Mouse (Mus musculus) kidney, embryonic 15.5 days (tissue): Measurements from ENCODE around the gene Tuba4a. TPM values are rescaled to one million over a fixed set of nuclear protein-coding genes. Genes with fewer than 3 reads are reported as not detected.

Experiments used
- ATAC-seq: fragments of 200-750 bp; cut with Nextera tagmentation; replicated peaks from 2 replicates; pipeline ENCODE4 v1.8.0; 2017; ENCODE audit warnings: moderate TSS enrichment; ENCODE audit not compliant: low FRiP score
- H3K27ac ChIP-seq: fragments of 300-500 bp; sonication (generic); 2 replicates; pipeline ENCODE4 v1.5.1; 2015; ENCODE audit warnings: mild to moderate bottlenecking, inconsistent platforms
- H3K27me3 ChIP-seq: fragments of 300-500 bp; sonication (generic); 2 replicates; pipeline ENCODE4 v1.6.1; 2015; ENCODE audit warnings: inconsistent platforms
- H3K36me3 ChIP-seq: fragments of 300-500 bp; sonication (generic); 2 replicates; pipeline ENCODE4 v1.6.1; 2015; ENCODE audit warnings: inconsistent platforms
- H3K4me1 ChIP-seq: fragments of 300-500 bp; sonication (generic); 2 replicates; pipeline ENCODE4 v1.6.1; 2015; ENCODE audit warnings: inconsistent platforms
- H3K4me2 ChIP-seq: fragments of 300-500 bp; sonication (generic); 2 replicates; pipeline ENCODE4 v1.6.1; 2015; ENCODE audit warnings: moderate library complexity, mild to moderate bottlenecking, inconsistent platforms
- H3K4me3 ChIP-seq: fragments of 300-500 bp; sonication (generic); replicated peaks from 2 replicates; pipeline ENCODE4 v1.5.1; 2015; ENCODE audit warnings: mild to moderate bottlenecking, inconsistent platforms
- H3K9ac ChIP-seq: fragments of 300-500 bp; sonication (generic); 2 replicates; pipeline ENCODE4 v1.6.1; 2015; ENCODE audit warnings: mild to moderate bottlenecking, inconsistent platforms
- H3K9me3 ChIP-seq: fragments of 300-500 bp; sonication (generic); replicated peaks from 2 replicates; pipeline ENCODE4 v1.6.1; 2016; ENCODE audit warnings: inconsistent platforms
- WGBS: fragments of 180-500 bp; shearing (Covaris S2); methylation state at CpG from one replicate; pipeline ENCODE4 v1.1.7; 2015; ENCODE audit warnings: mixed read lengths; 5-methylcytosine and 5-hydroxymethylcytosine counted together
- polyA plus RNA-seq: library from polyadenylated mRNA; unstranded; fragments of >200 nt; fragmentation: Nextera tagmentation; extraction: Ambion mirVana; gene quantifications from 2 replicates; pipeline ENCODE4 v1.2.1, GENCODE M21; 2015

The Tuba4a gene
- polyA plus RNA-seq, 1 experiment from 2014 or later: 63.8 TPM

DNA sequence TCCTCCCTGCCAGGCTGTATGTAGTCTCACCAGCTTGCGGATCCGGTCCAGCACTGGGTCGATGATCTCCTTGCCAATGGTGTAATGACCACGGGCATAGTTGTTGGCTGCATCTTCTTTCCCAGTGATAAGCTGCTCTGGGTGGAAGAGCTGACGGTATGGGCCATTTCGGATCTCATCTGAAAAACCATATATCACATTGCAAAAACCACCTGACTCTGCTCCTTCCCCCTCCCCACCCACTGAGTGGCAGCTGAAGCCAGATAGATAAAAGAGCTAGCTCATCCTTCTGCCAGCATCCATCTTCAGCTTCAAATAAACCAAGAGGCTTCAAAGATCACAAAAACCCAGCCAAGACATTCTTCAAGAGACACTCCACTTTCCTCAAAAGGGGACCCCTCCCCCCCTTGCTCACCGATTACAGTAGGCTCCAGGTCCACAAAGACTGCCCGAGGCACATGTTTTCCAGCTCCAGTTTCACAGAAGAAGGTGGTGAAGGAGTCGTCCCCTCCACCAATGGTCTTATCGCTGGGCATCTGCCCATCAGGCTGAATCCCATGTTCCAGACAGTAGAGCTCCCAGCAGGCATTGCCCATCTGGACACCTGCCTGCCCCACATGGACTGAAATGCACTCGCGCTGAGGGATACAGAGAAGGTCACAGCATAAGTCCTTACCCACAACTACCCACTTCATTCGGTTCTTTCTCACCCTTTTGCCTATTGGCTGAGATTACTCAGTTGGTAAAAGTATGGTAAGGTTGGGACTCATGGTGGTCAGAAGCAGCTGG, 2.7 kb downstream of the Tuba4a start:
- Histone ChIP-seq H3K27me3 (peaks cover 51% of the 10 kb centered on the region), H3K27ac (0 out of 2 replicates have a peak overlapping the region, but pooled peaks have one; percentile 27), H3K9ac (no peak overlapping the region), H3K36me3 (peaks cover 44% of the 10 kb centered on the region), H3K4me2 (peak overlapping the region; percentile 98), H3K4me1 (peaks cover 63% of the 10 kb centered on the region), H3K4me3 (peak overlapping the region; percentile 59), H3K9me3 (no peaks in the 10 kb centered on the region)
- ATAC-seq: no peak
- WGBS: 69% methylated on average over 13 of the region's 13 CpGs

DNA sequence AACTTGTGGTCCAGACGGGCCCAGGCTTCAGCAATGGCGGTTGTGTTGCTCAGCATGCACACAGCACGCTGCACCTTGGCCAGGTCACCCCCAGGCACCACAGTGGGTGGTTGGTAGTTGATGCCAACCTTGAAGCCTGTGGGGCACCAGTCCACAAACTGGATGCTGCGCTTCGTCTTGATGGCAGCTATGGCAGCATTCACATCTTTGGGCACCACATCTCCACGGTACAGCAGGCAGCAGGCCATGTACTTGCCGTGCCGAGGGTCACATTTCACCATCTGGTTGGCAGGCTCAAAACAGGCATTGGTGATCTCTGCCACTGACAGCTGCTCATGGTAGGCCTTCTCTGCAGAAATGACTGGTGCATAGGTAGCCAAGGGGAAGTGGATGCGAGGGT, 3.9 kb downstream of the Tuba4a start:
- no peak for ATAC-seq
- Histone ChIP-seq H3K9me3 (no peaks in the 10 kb centered on the region), H3K4me2 (no peak overlapping the region), H3K4me3 (no peak overlapping the region), H3K36me3 (peaks cover 47% of the 10 kb centered on the region), H3K27ac (peak overlapping the region; percentile 82; the same call in 1 of the 2 replicates), H3K9ac (no peak overlapping the region), H3K27me3 (peaks cover 41% of the 10 kb centered on the region), H3K4me1 (peaks cover 73% of the 10 kb centered on the region)
- WGBS: 90% methylated on average over 9 of the region's 9 CpGs

DNA sequence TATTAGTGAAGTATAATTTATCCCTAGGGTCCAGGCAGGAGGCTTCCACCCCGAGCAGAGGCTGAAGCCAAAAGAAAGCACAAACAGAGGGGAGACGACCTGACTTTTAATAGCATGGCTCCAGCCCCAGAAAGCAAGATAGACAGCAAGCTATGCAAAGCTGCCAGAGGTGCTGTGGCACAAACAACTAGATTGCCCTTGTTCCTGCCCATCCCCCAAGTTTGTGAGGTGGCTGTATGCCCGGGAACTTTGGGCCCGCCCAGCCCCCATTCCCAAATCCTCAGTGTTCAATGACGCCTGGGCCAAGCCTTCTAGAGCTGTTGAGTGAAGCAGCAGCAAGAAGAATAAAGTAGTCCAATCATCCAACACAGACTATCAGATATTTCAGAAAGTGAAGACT, 4.8 kb downstream of the Tuba4a start:
- Histone ChIP-seq H3K27me3 (peaks cover 32% of the 10 kb centered on the region), H3K4me1 (peaks cover 77% of the 10 kb centered on the region), H3K27ac (peak overlapping the region; percentile 82), H3K9ac (no peak overlapping the region), H3K4me3 (no peak overlapping the region), H3K4me2 (no peak overlapping the region), H3K9me3 (no peaks in the 10 kb centered on the region), H3K36me3 (peaks cover 47% of the 10 kb centered on the region)
- no peak for ATAC-seq
- 66% methylated on average over 5 of the region's 5 CpGs for WGBS

GRCm38 (mm10) chr1:75214442-75214841, 5.2 kb downstream of the Tuba4a start:
- no peaks in the 10 kb centered on the region for H3K9me3 ChIP-seq
- 67% methylated on average over 2 of the region's 2 CpGs for WGBS
- no peak overlapping the region for H3K9ac ChIP-seq
- no peak overlapping the region for H3K4me3 ChIP-seq
- H3K4me1 ChIP-seq: peaks cover 77% of the 10 kb centered on the region
- peaks cover 28% of the 10 kb centered on the region for H3K27me3 ChIP-seq
- peak overlapping the region; percentile 82 for H3K27ac ChIP-seq
- H3K36me3 ChIP-seq: peaks cover 47% of the 10 kb centered on the region
- peak; percentile 34 for ATAC-seq
- H3K4me2 ChIP-seq: no peak overlapping the region

DNA sequence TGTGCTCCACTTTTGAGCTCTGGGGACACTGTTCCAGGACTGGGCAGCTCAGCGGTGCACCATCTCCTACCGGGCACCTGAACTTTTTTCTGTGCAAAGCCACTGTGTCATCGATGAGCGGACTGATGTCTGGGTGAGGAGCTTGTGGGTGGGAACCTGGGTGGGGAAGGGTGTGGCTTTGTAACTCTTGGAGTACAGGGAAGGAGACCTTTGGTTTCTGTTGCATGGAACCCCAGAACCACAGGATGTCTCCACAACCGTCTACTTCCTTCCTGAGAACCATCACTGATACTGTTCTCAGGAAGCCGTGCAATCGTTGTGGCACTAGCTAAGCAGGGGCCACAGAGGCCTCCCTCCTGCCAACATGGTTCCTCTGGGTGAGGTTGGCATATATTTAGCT, 6.6 kb downstream of the Tuba4a start:
- Histone ChIP-seq H3K27me3 (peaks cover 15% of the 10 kb centered on the region), H3K36me3 (peaks cover 47% of the 10 kb centered on the region), H3K4me2 (no peak overlapping the region), H3K9ac (no peak overlapping the region), H3K9me3 (no peaks in the 10 kb centered on the region), H3K4me3 (no peak overlapping the region), H3K4me1 (peaks cover 74% of the 10 kb centered on the region), H3K27ac (no peak overlapping the region)
- no peak for ATAC-seq
- WGBS: 91% methylated on average over 7 of the region's 7 CpGs

DNA sequence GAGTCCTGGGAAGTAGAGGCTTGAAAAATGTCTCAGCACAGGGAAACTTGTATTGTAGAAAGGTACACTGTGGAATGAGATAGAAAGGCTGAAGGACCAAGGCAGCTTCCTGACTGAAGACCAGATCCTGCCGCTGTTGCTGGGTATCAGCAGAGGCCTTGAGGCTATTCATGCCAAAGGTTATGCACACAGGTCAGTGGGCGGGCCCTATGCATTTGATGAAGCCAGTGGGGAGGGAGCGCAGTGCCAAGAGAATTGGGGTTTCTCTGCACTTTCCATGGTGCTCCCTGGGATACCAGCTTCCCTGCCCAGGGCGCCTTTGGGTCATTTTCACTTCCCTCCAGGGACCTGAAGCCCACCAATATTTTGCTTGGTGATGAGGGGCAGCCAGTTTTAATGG, 7.1 kb downstream of the Tuba4a start:
- H3K9ac ChIP-seq: no peak overlapping the region
- WGBS: 91% methylated on average over 4 of the region's 4 CpGs
- no peak for ATAC-seq
- peaks cover 10% of the 10 kb centered on the region for H3K27me3 ChIP-seq
- peak overlapping the region; percentile 80; the same call in 1 of the 2 replicates for H3K4me2 ChIP-seq
- peaks cover 47% of the 10 kb centered on the region for H3K36me3 ChIP-seq
- H3K4me3 ChIP-seq: no peak overlapping the region
- no peaks in the 10 kb centered on the region for H3K9me3 ChIP-seq
- H3K27ac ChIP-seq: no peak overlapping the region
- H3K4me1 ChIP-seq: peaks cover 70% of the 10 kb centered on the region

- H3K4me3 ChIP-seq: peak overlapping the region; percentile 79
- no peaks in the 10 kb centered on the region for H3K27me3 ChIP-seq
- no peaks in the 10 kb centered on the region for H3K9me3 ChIP-seq
- H3K36me3 ChIP-seq: peaks cover 52% of the 10 kb centered on the region
- WGBS: 11% methylated on average over 17 of the region's 17 CpGs
- H3K27ac ChIP-seq: peak overlapping the region; percentile 49
- peak overlapping the region; percentile 83 for H3K9ac ChIP-seq
- peak overlapping the region; percentile 80 for H3K4me2 ChIP-seq
- H3K4me1 ChIP-seq: peaks cover 64% of the 10 kb centered on the region
- ATAC-seq: no peak
Measured at GRCm38 (mm10) chr1:75211141-75211708, 8.4 kb downstream of the Tuba4a start.

GRCm38 (mm10) chr1:75210136-75211087, 9.3 kb downstream of the Tuba4a start, which contains the start of the genes Glb1l and Stk16:
Glb1l (minus strand) TSS chr1:75210813.
Stk16 (plus strand) TSS chr1:75210838.
- H3K27ac ChIP-seq: peak within 1 kb of the TSS; percentile 85
- H3K4me2 ChIP-seq: peak within 1 kb of the TSS; percentile 80
- H3K36me3 ChIP-seq: peaks cover 43% of the 10 kb centered on the region
- peaks cover 62% of the 10 kb centered on the region for H3K4me1 ChIP-seq
- H3K9me3 ChIP-seq: no peaks in the 10 kb centered on the region
- WGBS: 4% methylated on average over 42 of the region's 42 CpGs
- H3K4me3 ChIP-seq: peak within 1 kb of the TSS; percentile 79
- ATAC-seq: peak; percentile 86
- no peaks in the 10 kb centered on the region for H3K27me3 ChIP-seq
- peak within 1 kb of the TSS; percentile 83 for H3K9ac ChIP-seq

GRCm38 (mm10) chr1:75208967-75209678, 10.5 kb downstream of the Tuba4a start:
- Histone ChIP-seq H3K27me3 (no peaks in the 10 kb centered on the region), H3K27ac (peak overlapping the region; percentile 85), H3K4me2 (peak overlapping the region; percentile 80), H3K4me3 (peak overlapping the region; percentile 79), H3K9me3 (no peaks in the 10 kb centered on the region), H3K9ac (peak overlapping the region; percentile 61), H3K36me3 (peaks cover 31% of the 10 kb centered on the region), H3K4me1 (peaks cover 52% of the 10 kb centered on the region)
- peak; percentile 44 for ATAC-seq
- 5% methylated on average over 34 of the region's 34 CpGs for WGBS

DNA sequence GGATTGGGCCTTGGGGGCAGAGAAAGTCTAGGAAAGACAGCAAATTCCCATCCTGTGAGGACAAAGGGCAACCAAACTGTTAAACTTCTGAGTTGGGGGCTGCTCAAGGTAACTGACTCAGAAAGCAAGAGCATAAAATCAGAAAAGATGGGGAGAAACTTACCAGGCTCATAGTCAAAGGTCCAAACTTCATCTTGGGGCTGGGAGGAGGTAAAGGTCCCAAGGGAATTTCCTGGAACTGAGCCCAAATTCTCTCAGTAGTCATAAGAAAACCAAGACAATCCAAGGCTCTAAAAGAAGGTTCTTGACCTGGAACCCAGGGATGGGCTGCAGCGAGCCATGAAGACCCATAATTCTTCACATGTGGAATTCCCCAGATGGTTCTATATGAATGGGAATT, 18.4 kb downstream of the Tuba4a start:
- H3K4me1 ChIP-seq: no peaks in the 10 kb centered on the region
- ATAC-seq: no peak
- WGBS: 86% methylated on average over 1 of the region's 1 CpGs

DNA sequence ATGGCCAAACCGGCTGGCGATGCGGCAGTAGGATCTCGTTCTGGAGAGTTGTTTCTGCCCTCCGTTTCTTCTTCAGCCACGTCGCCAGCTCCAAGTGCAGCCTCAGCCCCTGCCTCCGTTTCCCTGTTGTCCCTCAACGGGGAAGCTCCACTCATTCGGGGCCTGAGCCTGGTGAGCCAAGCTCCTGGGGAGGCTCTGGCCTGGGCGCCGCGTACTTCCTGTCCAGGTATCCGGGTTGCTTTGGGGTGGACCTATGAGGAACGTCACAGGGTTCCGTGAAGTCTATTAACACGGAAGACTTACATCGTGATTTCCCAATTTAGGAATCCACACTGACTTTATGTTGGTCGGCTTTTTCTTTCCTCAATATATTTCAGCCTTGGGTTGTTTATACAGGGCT, 27.2 kb downstream of the Tuba4a start:
- under 1% methylated on average over 19 of the region's 19 CpGs for WGBS
- ATAC-seq: peak; percentile 29
- H3K36me3 ChIP-seq: peaks cover 42% of the 10 kb centered on the region
- peak overlapping the region; percentile 92 for H3K4me2 ChIP-seq
- peak overlapping the region; percentile 97 for H3K27ac ChIP-seq
- H3K9me3 ChIP-seq: no peaks in the 10 kb centered on the region
- no peaks in the 10 kb centered on the region for H3K27me3 ChIP-seq
- peak overlapping the region; percentile 93 for H3K9ac ChIP-seq
- peaks cover 20% of the 10 kb centered on the region for H3K4me1 ChIP-seq
- peak overlapping the region; percentile 87 for H3K4me3 ChIP-seq

More for the DNA sequence above, 18.4 kb downstream of the Tuba4a start:
- Histone ChIP-seq H3K27ac (no peak overlapping the region), H3K4me2 (no peak overlapping the region), H3K36me3 (peaks cover 57% of the 10 kb centered on the region), H3K4me3 (no peak overlapping the region), H3K9me3 (no peaks in the 10 kb centered on the region), H3K27me3 (no peaks in the 10 kb centered on the region), H3K9ac (no peak overlapping the region)
